Mouse (Mus musculus) lung, postnatal 0 days (tissue): ENCODE measurements around the gene Cyp11a1.

Experiments used
- CTCF ChIP-seq: IDR thresholded peaks from 2 replicates; pipeline ENCODE4 v1.5.1; 2016; ENCODE audit warnings: antibody characterized with exemption, mild to moderate bottlenecking
- EP300 ChIP-seq: IDR thresholded peaks from 2 replicates; pipeline ENCODE4 v1.6.1; 2016; ENCODE audit warnings: antibody characterized with exemption, mild to moderate bottlenecking, control low read depth

- TF ChIP-seq CTCF, result no peak
- no peak for TF ChIP-seq EP300
These were observed 45.0 kb upstream of the Cyp11a1 start for GRCm38 (mm10) chr9:57961226-57961625.
